Mouse (Mus musculus): ENCODE results near the gene Kcnk6. TPM values are rescaled to one million over a fixed set of nuclear protein-coding genes. Genes with fewer than 3 reads are reported as not detected.
A peak's percentile ranks its signal among the peaks of the same experiment; 100 is the strongest.
"Not testable (repeated sequence)": the region's sequence is repeated elsewhere in the genome, so short reads cannot be mapped to it uniquely, and the experiment has no call there.

The Kcnk6 gene
- total RNA-seq, 2 experiments from 2014 or later, result 1.6 to 2.6 TPM

GRCm38 (mm10) chr7:29211013-29211412 lies 21.3 kb downstream of the Kcnk6 start:
- DNase-seq, result peak; percentile 13 to 65

GRCm38 (mm10) chr7:29202577-29202976 lies 29.7 kb downstream of the Kcnk6 start:
- no peak for DNase-seq

- not testable (repeated sequence) for DNase-seq
Measured at GRCm38 (mm10) chr7:29194230-29194629, 38.1 kb downstream of the Kcnk6 start.

- not testable (repeated sequence) for DNase-seq
Measured at GRCm38 (mm10) chr7:29181323-29181722, 51.0 kb downstream of the Kcnk6 start.

- no peak for DNase-seq
Measured at GRCm38 (mm10) chr7:29180854-29181236, 51.5 kb downstream of the Kcnk6 start.

- DNase-seq, result peak; percentile 96 to 98
Measured at GRCm38 (mm10) chr7:29180077-29180853, 52.0 kb downstream of the Kcnk6 start, which contains the start of gene Psmd8. TSS of gene Psmd8 (minus strand) at chr7:29180701.

GRCm38 (mm10) chr7:29179323-29179722 lies 53.0 kb downstream of the Kcnk6 start:
- DNase-seq, result no peak

- no peak for DNase-seq
Measured at GRCm38 (mm10) chr7:29178106-29178505, 54.2 kb downstream of the Kcnk6 start.

- no peak for DNase-seq
Measured at GRCm38 (mm10) chr7:29172390-29173016, 59.8 kb downstream of the Kcnk6 start.

Other genes with a start within 250 kb of the Kcnk6 start
- gene Ryr1, start 107.3 kb downstream of the Kcnk6 start, total RNA-seq (2021), result under 1 TPM; 0.20 to 0.23 TPM
- gene Rasgrp4, start 97.7 kb downstream of the Kcnk6 start, total RNA-seq (2021), result 1 to 10 TPM; 1.2 to 1.6 TPM
- gene Fam98c, start 76.3 kb downstream of the Kcnk6 start, total RNA-seq (2021), result 10 to 100 TPM; 10.6 to 12.8 TPM
- 1 to 10 TPM; 1.2 to 2.3 TPM for gene Ggn, start 62.3 kb downstream of the Kcnk6 start, total RNA-seq (2021)
- 1 to 10 TPM; 5.5 to 6.1 TPM for gene Spred3, start 62.1 kb downstream of the Kcnk6 start, total RNA-seq (2021)
- 100 to 1,000 TPM; 188 to 194 TPM for gene Psmd8, start 51.8 kb downstream of the Kcnk6 start, total RNA-seq (2021)
- under 1 TPM; 0.23 to 0.69 TPM for gene Catsperg1, start 18.5 kb downstream of the Kcnk6 start, total RNA-seq (2021)
- 10 to 100 TPM; 46.9 to 49.2 TPM for gene Yif1b, start 5.8 kb upstream of the Kcnk6 start, total RNA-seq (2021)
- 1 to 10 TPM; 2.7 to 3.3 TPM for gene 2200002D01Rik, start 16.0 kb upstream of the Kcnk6 start, total RNA-seq (2021)
- 10 to 100 TPM; 28.7 to 48.2 TPM for gene Spint2, start 49.4 kb upstream of the Kcnk6 start, total RNA-seq (2021)
- gene Ppp1r14a, start 56.8 kb upstream of the Kcnk6 start, total RNA-seq (2021), result 1 to 10 TPM; 3.6 to 4.9 TPM
- 1 to 10 TPM; 2.7 to 3.0 TPM for gene Dpf1, start 71.4 kb upstream of the Kcnk6 start, total RNA-seq (2021)